Mouse (Mus musculus) monocyte, adult 2 months (primary cell): Measurements from ENCODE around the gene Mrpl19.

Experiments used
- DNase-seq, 2 experiments: peaks; one replicate each; pipeline ENCODE4 v3.0.0; 2022; ENCODE audit warnings: low spot score in 2 of 2, low read depth in 1 of 2

Gene Mrpl19

GRCm38 (mm10) chr6:81965296-81966067, at the start of gene Mrpl19:
Mrpl19 (minus strand) TSS chr6:81965958.
- peak; percentile 49 to 74 for DNase-seq

GRCm38 (mm10) chr6:82012392-82012791, 46.6 kb upstream of the Mrpl19 start:
- no peak for DNase-seq

GRCm38 (mm10) chr6:81990049-81990810, 24.5 kb upstream of the Mrpl19 start:
- DNase-seq: no peak

GRCm38 (mm10) chr6:81988341-81988740, 22.6 kb upstream of the Mrpl19 start:
- no peak for DNase-seq

GRCm38 (mm10) chr6:81987580-81987979, 21.8 kb upstream of the Mrpl19 start:
- no peak for DNase-seq

- peak in 1 of 2 experiments; percentile 45 for DNase-seq
Measured at GRCm38 (mm10) chr6:81987010-81987409, 21.3 kb upstream of the Mrpl19 start.

- no peak for DNase-seq
Measured at GRCm38 (mm10) chr6:81986599-81986998, 20.8 kb upstream of the Mrpl19 start.

GRCm38 (mm10) chr6:81986171-81986570, 20.4 kb upstream of the Mrpl19 start:
- DNase-seq: no peak

GRCm38 (mm10) chr6:81979286-81979685, 13.5 kb upstream of the Mrpl19 start:
- DNase-seq: no peak

GRCm38 (mm10) chr6:81975971-81976621, 10.3 kb upstream of the Mrpl19 start:
- DNase-seq: no peak

GRCm38 (mm10) chr6:81972595-81972994, 6.8 kb upstream of the Mrpl19 start:
- DNase-seq: no peak

GRCm38 (mm10) chr6:81971196-81971595, 5.4 kb upstream of the Mrpl19 start:
- no peak for DNase-seq

GRCm38 (mm10) chr6:81966068-81966544, 348 bp upstream of the Mrpl19 start:
- DNase-seq: no peak

- DNase-seq: no peak
Measured at GRCm38 (mm10) chr6:81960284-81960683, 5.5 kb downstream of the Mrpl19 start.

- no peak for DNase-seq
Measured at GRCm38 (mm10) chr6:81959866-81960265, 5.9 kb downstream of the Mrpl19 start.

- no peak for DNase-seq
Measured at GRCm38 (mm10) chr6:81957992-81958391, 7.8 kb downstream of the Mrpl19 start.

GRCm38 (mm10) chr6:81956399-81956798, 9.4 kb downstream of the Mrpl19 start:
- no peak for DNase-seq

- DNase-seq: no peak
Measured at GRCm38 (mm10) chr6:81955133-81955532, 10.6 kb downstream of the Mrpl19 start.

- DNase-seq: no peak
Measured at GRCm38 (mm10) chr6:81946906-81947305, 18.9 kb downstream of the Mrpl19 start.

- DNase-seq: no peak
Measured at GRCm38 (mm10) chr6:81944432-81944831, 21.3 kb downstream of the Mrpl19 start.

- DNase-seq: no peak
Measured at GRCm38 (mm10) chr6:81943281-81943680, 22.5 kb downstream of the Mrpl19 start.

- no peak for DNase-seq
Measured at GRCm38 (mm10) chr6:81941718-81942117, 24.0 kb downstream of the Mrpl19 start.
